Mouse (Mus musculus) lung, postnatal 0 days (tissue): Measurements from ENCODE around the gene Cdh26.

Source experiments
- CTCF ChIP-seq: IDR thresholded peaks from 2 replicates; pipeline ENCODE4 v1.5.1; 2016; ENCODE audit warnings: antibody characterized with exemption, mild to moderate bottlenecking
- EP300 ChIP-seq: IDR thresholded peaks from 2 replicates; pipeline ENCODE4 v1.6.1; 2016; ENCODE audit warnings: antibody characterized with exemption, mild to moderate bottlenecking, control low read depth

DNA sequence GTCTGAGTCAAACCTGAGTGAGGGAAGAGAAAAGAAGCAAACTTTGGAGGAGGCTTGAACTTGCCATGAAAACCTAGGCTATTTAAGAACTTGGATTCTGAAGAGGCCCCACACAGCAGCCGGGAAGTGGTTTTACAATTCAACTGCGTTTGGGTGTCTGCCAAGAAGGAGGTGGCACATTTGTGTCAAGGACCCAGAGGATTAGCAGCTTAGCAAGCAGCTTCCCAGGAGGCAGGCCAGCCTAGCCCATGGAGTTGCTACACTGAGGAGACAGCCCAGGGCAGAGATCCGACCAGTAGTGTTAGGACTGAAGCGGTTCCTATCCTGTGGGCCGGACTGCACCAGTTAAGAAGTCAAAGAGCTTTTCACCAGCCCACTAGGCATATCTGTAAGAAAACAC, 68.1 kb downstream of the Cdh26 start:
- TF ChIP-seq EP300 (no peak), CTCF (no peak)
